Comparison of ENCODE assay signal across 9 mouse cellular contexts in genomic region chr11:76099193-76099975, GRCm38 (mm10).
DNase-seq lines count a peak whose midpoint lies in the region; ATAC-seq and TF ChIP-seq lines count a peak whose summit lies in the region.
"Had no signal": no experiment of that assay in that cellular context is flagged by ENCODE, and none has a peak within 500 bp of the region (broad histone marks: within the 10 kb centered on the region; RNA-seq: fewer than 3 reads in every experiment).

No protein-coding gene starts in this region.

- H3K9me3 ChIP-seq in embryonic facial prominence, embryonic 13.5 days = no peaks in the 10 kb centered on the region
- 0 out of 2 replicates have a peak, but pooled peaks cover 3% of the 10 kb centered on the region for H3K9me3 ChIP-seq in heart, embryonic 13.5 days
- H3K9me3 ChIP-seq in limb, embryonic 14.5 days (ENCODE audit: control insufficient read depth, low read length) = no peaks in the 10 kb centered on the region
- H3K9me3 ChIP-seq in hindbrain, embryonic 10.5 days = no peaks in the 10 kb centered on the region

- WGBS in embryonic facial prominence, embryonic 13.5 days = 53% methylated on average over 4 of the region's 4 CpGs
- 53% methylated on average over 4 of the region's 4 CpGs for WGBS in heart, embryonic 13.5 days
- WGBS in limb, embryonic 14.5 days = 25% methylated on average over 4 of the region's 4 CpGs
- WGBS in hindbrain, embryonic 10.5 days = 75% methylated on average over 4 of the region's 4 CpGs

- no peak overlapping the region for H3K4me2 ChIP-seq in embryonic facial prominence, embryonic 13.5 days
- no peak overlapping the region for H3K4me2 ChIP-seq in heart, embryonic 13.5 days
- no peak overlapping the region for H3K4me2 ChIP-seq in limb, embryonic 14.5 days (replicated peaks; ENCODE audit: low read depth, low read length, severe bottlenecking)

- no peak for TF ChIP-seq POLR2A in limb, embryonic 14.5 days (IDR thresholded peaks at IDR 0.05; ENCODE audit: borderline replicate concordance, extremely low read depth, insufficient read depth, insufficient read length)

- no peak overlapping the region for H3K4me3 ChIP-seq in embryonic facial prominence, embryonic 13.5 days
- no peak overlapping the region for H3K4me3 ChIP-seq in heart, embryonic 13.5 days
- no peak overlapping the region for H3K4me3 ChIP-seq in limb, embryonic 14.5 days (replicated peaks; ENCODE audit: low read length)
- no peak overlapping the region for H3K4me3 ChIP-seq in hindbrain, embryonic 10.5 days

- peak overlapping the region; percentile 71 for H3K27ac ChIP-seq in embryonic facial prominence, embryonic 13.5 days
- H3K27ac ChIP-seq in heart, embryonic 13.5 days (replicated peaks) = peak overlapping the region; percentile 34
- H3K27ac ChIP-seq in limb, embryonic 14.5 days (replicated peaks; ENCODE audit: low read depth, low read length) = peak overlapping the region; percentile 67
- H3K27ac ChIP-seq in hindbrain, embryonic 10.5 days = no peak overlapping the region

- no peaks in the 10 kb centered on the region for H3K27me3 ChIP-seq in embryonic facial prominence, embryonic 13.5 days
- H3K27me3 ChIP-seq in heart, embryonic 13.5 days (replicated peaks) = no peaks in the 10 kb centered on the region
- H3K27me3 ChIP-seq in limb, embryonic 14.5 days (ENCODE audit: control insufficient read depth, insufficient read depth, low read length) = no peaks in the 10 kb centered on the region
- H3K27me3 ChIP-seq in hindbrain, embryonic 10.5 days (ENCODE audit: insufficient read depth, poor library complexity, severe bottlenecking) = no peaks in the 10 kb centered on the region

- H3K4me1 ChIP-seq in embryonic facial prominence, embryonic 13.5 days = peaks cover 22% of the 10 kb centered on the region
- H3K4me1 ChIP-seq in heart, embryonic 13.5 days = peaks cover 34% of the 10 kb centered on the region
- peaks cover 34% of the 10 kb centered on the region for H3K4me1 ChIP-seq in limb, embryonic 14.5 days (ENCODE audit: control insufficient read depth, insufficient read depth, low read length)
- H3K4me1 ChIP-seq in hindbrain, embryonic 10.5 days (replicated peaks) = no peaks in the 10 kb centered on the region

- ATAC-seq in embryonic facial prominence, embryonic 13.5 days (ENCODE audit: insufficient number of reproducible peaks, insufficient read depth, low FRiP score, low TSS enrichment, low read depth) = no peak
- ATAC-seq in heart, embryonic 13.5 days (ENCODE audit: extremely low read depth, insufficient number of reproducible peaks, low FRiP score, low TSS enrichment) = no peak
- ATAC-seq in limb, embryonic 14.5 days (ENCODE audit: low FRiP score, low read depth) = peak; percentile 73

- H3K9ac ChIP-seq in embryonic facial prominence, embryonic 13.5 days = no peak overlapping the region
- H3K9ac ChIP-seq in heart, embryonic 13.5 days = no peak overlapping the region
- no peak overlapping the region for H3K9ac ChIP-seq in limb, embryonic 14.5 days (ENCODE audit: low read depth, low read length, severe bottlenecking)

- DNase-seq in kidney, adult 9 months = peak; percentile 33
- DNase-seq in kidney, adult 8-10 months = no peak
- peak; percentile 85 for DNase-seq in limb, embryonic 14.5 days (ENCODE audit: low spot score)
- no peak for DNase-seq in frontal cortex, adult 2 months (ENCODE audit: extremely low spot score in 1 of 2, low spot score in 1 of 2)
- DNase-seq in hindbrain, embryonic 10.5 days (ENCODE audit: low spot score) = no peak
- DNase-seq in layer of hippocampus, postnatal 10 days (ENCODE audit: low spot score in 2 of 2) = no peak
- DNase-seq: thymus, postnatal 4 days had no signal

- H3K36me3 ChIP-seq in embryonic facial prominence, embryonic 13.5 days = peaks cover 23% of the 10 kb centered on the region
- peaks cover 27% of the 10 kb centered on the region for H3K36me3 ChIP-seq in heart, embryonic 13.5 days
- H3K36me3 ChIP-seq in limb, embryonic 14.5 days (ENCODE audit: control insufficient read depth, insufficient read depth, low read length) = peaks cover 3% of the 10 kb centered on the region; the same call in 1 of the 2 replicates
- H3K36me3 ChIP-seq in hindbrain, embryonic 10.5 days = peaks cover 31% of the 10 kb centered on the region

Comparison
In these comparisons a context has a peak if more than half of its experiments do, and no peak if none do; other contexts are left out.
1. DNase-seq: peak in kidney, adult 9 months (single experiment) and limb, embryonic 14.5 days (single experiment); none in kidney, adult 8-10 months (0 of 2), frontal cortex, adult 2 months (0 of 2), hindbrain, embryonic 10.5 days (single experiment) and layer of hippocampus, postnatal 10 days (0 of 2).